Mouse (Mus musculus): ENCODE results near the gene Eipr1. TPM values are rescaled to one million over a fixed set of nuclear protein-coding genes. Genes with fewer than 3 reads are reported as not detected.

Gene Eipr1
- total and polyA plus RNA-seq, 3 experiments = 33.3 to 35.4 (median 34.4) TPM

DNA sequence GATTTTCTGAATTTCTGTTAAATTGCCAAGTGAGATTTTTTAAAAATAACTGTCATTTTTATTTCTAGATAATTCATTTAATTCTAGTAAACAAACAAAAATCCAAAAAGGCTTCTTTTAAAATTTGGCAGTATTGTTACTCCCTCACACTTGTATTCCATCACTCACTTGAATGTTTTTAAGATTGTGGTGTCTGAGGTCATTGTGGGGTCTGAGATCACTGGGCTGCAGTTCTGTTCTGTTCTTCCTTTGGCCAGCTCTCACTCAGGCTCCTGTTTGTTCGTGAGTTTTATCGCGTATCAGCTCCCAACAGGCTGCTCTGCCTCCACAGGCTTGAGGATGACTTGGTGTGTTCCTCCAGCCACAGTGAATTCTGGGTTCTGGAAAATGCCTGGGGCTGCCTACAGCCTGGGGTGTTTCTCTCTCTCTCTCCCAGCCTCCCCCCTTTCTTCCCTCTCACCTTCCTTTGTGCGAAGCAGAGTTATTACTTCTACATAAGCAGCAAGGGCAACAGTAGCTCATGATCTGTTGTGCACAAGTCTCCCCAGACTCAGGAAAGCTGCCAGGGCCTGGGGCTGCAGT, 58.2 kb downstream of the Eipr1 start:
- no peak for DNase-seq (ENCODE audit: extremely low read depth)
- H3K79me2 ChIP-seq (replicated peaks; ENCODE audit: control insufficient read depth, extremely low read depth, insufficient read depth, poor library complexity, severe bottlenecking) = no peaks in the 10 kb centered on the region
- dilution Hi-C loops (cut with MboI; ENCODE audit: extremely low pct_ligation_motif_present, extremely low pct_unique_long_range_greater_than_20kb, low sequenced_read_pairs) = no loop called here
- peaks cover 11% of the 10 kb centered on the region for H3K9me3 ChIP-seq (replicated peaks; ENCODE audit: low read length)
- TF ChIP-seq POLR2AphosphoS2 (IDR thresholded peaks at IDR 0.05; ENCODE audit: low read depth, low read length) (no peak), E2F4 (IDR thresholded peaks at IDR 0.05; ENCODE audit: insufficient replicate concordance, low read depth, low read length) (no peak), SMC3 (IDR thresholded peaks at IDR 0.05; ENCODE audit: low read depth, low read length) (no peak), POLR2A (IDR thresholded peaks at IDR 0.05; ENCODE audit: low read depth, low read length) (no peak), NELFE (IDR thresholded peaks at IDR 0.05; ENCODE audit: low read depth, low read length) (no peak)
- H3K9ac ChIP-seq (ENCODE audit: insufficient read depth, low read depth) = no peak overlapping the region
- H3K27ac ChIP-seq (ENCODE audit: insufficient read depth, low read depth) = no peak overlapping the region
- H3K4me1 ChIP-seq (ENCODE audit: control insufficient read depth in 1 of 2, insufficient read depth in 2 of 2) = no peaks in the 10 kb centered on the region
- H3K4me3 ChIP-seq (replicated peaks in 1 of 3; ENCODE audit: low read depth in 2 of 3, low read length in 2 of 3, poor library complexity in 1 of 3) = no peak overlapping the region
- H3K4me2 ChIP-seq (ENCODE audit: insufficient read depth, low read depth, poor library complexity, severe bottlenecking) = no peak overlapping the region
- H3K27me3 ChIP-seq (replicated peaks) = no peaks in the 10 kb centered on the region
- in situ Hi-C loops (cut with MboI; ENCODE audit: low pct_ligation_motif_present, low pct_unique_long_range_greater_than_20kb, low sequenced_read_pairs) = no loop called here
- peaks cover 0 to 17% of the 10 kb centered on the region in 2 experiments for H3K36me3 ChIP-seq (replicated peaks in 1 of 2; ENCODE audit: control insufficient read depth in 1 of 2, insufficient read depth in 1 of 2, low read length in 1 of 2)

DNA sequence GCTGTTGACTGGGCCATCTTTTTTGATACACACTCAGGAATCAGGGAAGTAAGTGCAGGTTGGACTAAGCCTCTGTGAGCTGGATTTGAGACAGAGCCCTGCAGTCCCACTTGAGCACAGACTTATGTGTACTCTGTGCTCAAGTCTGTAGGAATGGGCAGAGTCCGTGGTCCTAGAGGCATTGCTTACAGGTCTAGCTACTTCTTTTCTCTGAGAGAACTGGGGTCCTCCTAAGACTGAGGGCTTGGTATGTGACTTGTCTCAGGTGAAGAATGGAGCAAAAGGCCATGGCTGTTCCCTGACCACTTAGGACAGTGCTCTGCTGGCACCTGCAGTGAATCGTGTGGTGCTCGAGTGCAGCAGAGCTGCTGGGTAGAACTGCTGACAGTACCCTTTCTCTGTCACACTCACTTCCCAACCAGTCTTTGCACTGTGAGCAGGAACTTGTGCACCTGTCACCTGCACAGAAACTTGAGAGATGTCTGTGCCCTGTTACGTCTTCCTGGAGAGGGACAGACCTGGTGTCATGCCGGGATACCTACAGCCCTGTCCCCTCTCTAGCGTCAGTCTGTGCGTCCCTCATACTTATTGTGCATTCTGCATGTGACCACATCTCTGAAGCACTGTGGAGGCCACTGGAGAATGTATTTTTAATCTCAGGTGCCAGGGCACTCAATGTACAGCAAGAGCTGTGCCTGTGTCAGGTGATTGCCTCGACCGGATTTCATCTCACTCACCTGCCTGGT, 65.3 kb downstream of the Eipr1 start:
- H3K27ac ChIP-seq (ENCODE audit: insufficient read depth, low read depth) = no peak overlapping the region
- DNase-seq (ENCODE audit: extremely low read depth) = no peak
- no peak overlapping the region for H3K4me3 ChIP-seq (replicated peaks in 1 of 3; ENCODE audit: low read depth in 2 of 3, low read length in 2 of 3, poor library complexity in 1 of 3)
- in situ Hi-C loops (cut with MboI; ENCODE audit: low pct_ligation_motif_present, low pct_unique_long_range_greater_than_20kb, low sequenced_read_pairs) = no loop called here
- no peaks in the 10 kb centered on the region for H3K4me1 ChIP-seq (ENCODE audit: control insufficient read depth in 1 of 2, insufficient read depth in 2 of 2)
- peaks cover 13% of the 10 kb centered on the region for H3K9me3 ChIP-seq (replicated peaks; ENCODE audit: low read length)
- no peaks in the 10 kb centered on the region for H3K79me2 ChIP-seq (replicated peaks; ENCODE audit: control insufficient read depth, extremely low read depth, insufficient read depth, poor library complexity, severe bottlenecking)
- dilution Hi-C loops (cut with MboI; ENCODE audit: extremely low pct_ligation_motif_present, extremely low pct_unique_long_range_greater_than_20kb, low sequenced_read_pairs) = no loop called here
- peaks cover 0 to 13% of the 10 kb centered on the region in 2 experiments for H3K36me3 ChIP-seq (replicated peaks in 1 of 2; ENCODE audit: control insufficient read depth in 1 of 2, insufficient read depth in 1 of 2, low read length in 1 of 2)
- no peak for TF ChIP-seq MYC (IDR thresholded peaks at IDR 0.05; ENCODE audit: low read depth, low read length)
- TF ChIP-seq JUND (conservative IDR thresholded peaks at IDR 0.05; ENCODE audit: low read depth, low read length) = no peak
- TF ChIP-seq POLR2AphosphoS2 (IDR thresholded peaks at IDR 0.05; ENCODE audit: low read depth, low read length) = no peak
- no peak for TF ChIP-seq E2F4 (IDR thresholded peaks at IDR 0.05; ENCODE audit: insufficient replicate concordance, low read depth, low read length)
- TF ChIP-seq EP300 (IDR thresholded peaks at IDR 0.05; ENCODE audit: low read length) = no peak
- no peaks in the 10 kb centered on the region for H3K27me3 ChIP-seq (replicated peaks)
- no peak overlapping the region for H3K9ac ChIP-seq (ENCODE audit: insufficient read depth, low read depth)
- no peak overlapping the region for H3K4me2 ChIP-seq (ENCODE audit: insufficient read depth, low read depth, poor library complexity, severe bottlenecking)

DNA sequence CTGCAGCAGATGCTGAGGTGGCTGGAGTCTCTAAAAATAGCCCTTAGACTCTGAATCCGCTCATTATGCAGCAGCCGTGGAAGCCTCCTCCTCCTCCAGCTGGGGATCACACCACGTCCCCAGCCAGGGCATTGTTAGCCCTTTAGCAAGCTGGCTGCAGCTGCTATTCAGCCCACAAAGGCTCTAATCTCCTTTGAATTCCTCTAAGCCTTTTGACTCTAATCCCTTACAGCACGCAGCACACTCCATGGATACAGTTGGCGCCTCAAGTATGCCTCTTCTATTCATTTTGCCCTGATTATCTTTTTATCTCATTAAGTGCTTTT, 65.8 kb downstream of the Eipr1 start:
- DNase-seq (ENCODE audit: extremely low read depth) = no peak
- Histone ChIP-seq H3K36me3 (replicated peaks in 1 of 2; ENCODE audit: control insufficient read depth in 1 of 2, insufficient read depth in 1 of 2, low read length in 1 of 2) (peaks cover 0 to 12% of the 10 kb centered on the region in 2 experiments), H3K4me3 (replicated peaks in 1 of 3; ENCODE audit: low read depth in 2 of 3, low read length in 2 of 3, poor library complexity in 1 of 3) (no peak overlapping the region), H3K27ac (ENCODE audit: insufficient read depth, low read depth) (no peak overlapping the region), H3K79me2 (replicated peaks; ENCODE audit: control insufficient read depth, extremely low read depth, insufficient read depth, poor library complexity, severe bottlenecking) (no peaks in the 10 kb centered on the region), H3K27me3 (replicated peaks) (no peaks in the 10 kb centered on the region), H3K9ac (ENCODE audit: insufficient read depth, low read depth) (no peak overlapping the region), H3K4me1 (ENCODE audit: control insufficient read depth in 1 of 2, insufficient read depth in 2 of 2) (no peaks in the 10 kb centered on the region), H3K9me3 (replicated peaks; ENCODE audit: low read length) (peaks cover 13% of the 10 kb centered on the region), H3K4me2 (ENCODE audit: insufficient read depth, low read depth, poor library complexity, severe bottlenecking) (no peak overlapping the region)
- no peak for TF ChIP-seq ZNF384 (IDR thresholded peaks at IDR 0.05; ENCODE audit: low read depth, low read length)
- TF ChIP-seq UBTF (IDR thresholded peaks at IDR 0.05; ENCODE audit: low read depth, low read length) = no peak
- TF ChIP-seq TBP (conservative IDR thresholded peaks at IDR 0.05; ENCODE audit: low read depth, low read length) = no peak
- TF ChIP-seq MYC (IDR thresholded peaks at IDR 0.05; ENCODE audit: low read depth, low read length) = no peak
- TF ChIP-seq RCOR1 (conservative IDR thresholded peaks at IDR 0.05; ENCODE audit: low read depth, low read length) = no peak
- TF ChIP-seq ETS1 (conservative IDR thresholded peaks at IDR 0.05; ENCODE audit: low read depth, low read length) = no peak
- no peak for TF ChIP-seq KAT2A (IDR thresholded peaks at IDR 0.05; ENCODE audit: insufficient replicate concordance, low read length)
- TF ChIP-seq POLR2AphosphoS2 (IDR thresholded peaks at IDR 0.05; ENCODE audit: low read depth, low read length) = no peak
- TF ChIP-seq MAZ (IDR thresholded peaks at IDR 0.05; ENCODE audit: low read depth, low read length) = no peak
- TF ChIP-seq E2F4 (IDR thresholded peaks at IDR 0.05; ENCODE audit: insufficient replicate concordance, low read depth, low read length) = no peak
- TF ChIP-seq GABPA (IDR thresholded peaks at IDR 0.05; ENCODE audit: insufficient replicate concordance, low read depth, low read length) = no peak
- TF ChIP-seq CHD1 (IDR thresholded peaks at IDR 0.05; ENCODE audit: low read depth, low read length) = no peak
- no peak for TF ChIP-seq USF2 (conservative IDR thresholded peaks at IDR 0.05; ENCODE audit: low read depth, low read length)
- no peak for TF ChIP-seq EP300 (IDR thresholded peaks at IDR 0.05; ENCODE audit: low read length)
- TF ChIP-seq ZMIZ1 (IDR thresholded peaks at IDR 0.05; ENCODE audit: low read depth, low read length) = no peak
- TF ChIP-seq CTCF (conservative IDR thresholded peaks at IDR 0.05 in 1 of 2, IDR thresholded peaks at IDR 0.05 in 1 of 2; ENCODE audit: low read depth in 2 of 2, low read length in 2 of 2) = no peak
- no peak for TF ChIP-seq BHLHE40 (IDR thresholded peaks at IDR 0.05; ENCODE audit: low read depth, low read length)
- no peak for TF ChIP-seq PAX5 (IDR thresholded peaks at IDR 0.05; ENCODE audit: low read length)
- no peak for TF ChIP-seq TCF12 (IDR thresholded peaks at IDR 0.05; ENCODE audit: low read depth, low read length)
- in situ Hi-C loops (cut with MboI; ENCODE audit: low pct_ligation_motif_present, low pct_unique_long_range_greater_than_20kb, low sequenced_read_pairs) (no loop called here), dilution Hi-C loops (cut with MboI; ENCODE audit: extremely low pct_ligation_motif_present, extremely low pct_unique_long_range_greater_than_20kb, low sequenced_read_pairs) (no loop called here)

Data from CH12.LX (cell line).